ENCODE assay signal across 12 mouse cellular contexts in genomic region chr15:32247281-32247680, GRCm38 (mm10). TPM values are rescaled to one million over a fixed set of nuclear protein-coding genes. Genes with fewer than 3 reads are reported as not detected.
A peak's percentile ranks its signal among the peaks of the same experiment; 100 is the strongest.
DNase-seq lines count a peak whose midpoint lies in the region; ATAC-seq and TF ChIP-seq lines count a peak whose summit lies in the region.
"Had no signal": no experiment of that assay in that cellular context is flagged by ENCODE, and none has a peak within 500 bp of the region (broad histone marks: within the 10 kb centered on the region; RNA-seq: fewer than 3 reads in every experiment).

No protein-coding gene starts in this region.

- no peak for TF ChIP-seq CTCF in left cerebral cortex, adult 2 months (IDR thresholded peaks at IDR 0.05)

- H3K9ac ChIP-seq in hindbrain, embryonic 16.5 days (ENCODE audit: low read depth, low read length), result no peak overlapping the region
- H3K9ac ChIP-seq in neural tube, embryonic 14.5 days (replicated peaks; ENCODE audit: low read depth, low read length), result no peak overlapping the region

- H3K27me3 ChIP-seq in forebrain, embryonic 10.5 days (ENCODE audit: poor library complexity, severe bottlenecking), result 0 out of 2 replicates have a peak, but pooled peaks cover 5% of the 10 kb centered on the region
- H3K27me3 ChIP-seq in hindbrain, embryonic 16.5 days (replicated peaks; ENCODE audit: control insufficient read depth, insufficient read depth, low read length), result no peaks in the 10 kb centered on the region
- H3K27me3 ChIP-seq in neural tube, embryonic 14.5 days (ENCODE audit: control insufficient read depth, insufficient read depth, low read length), result no peaks in the 10 kb centered on the region

- H3K4me2 ChIP-seq in hindbrain, embryonic 16.5 days (ENCODE audit: low read length), result peak overlapping the region; percentile 98
- H3K4me2 ChIP-seq in neural tube, embryonic 14.5 days (ENCODE audit: low read depth, low read length), result peak overlapping the region; percentile 100; the same call in 1 of the 2 replicates

- WGBS in forebrain, embryonic 10.5 days, result 62% methylated on average over 5 of the region's 5 CpGs
- 46% methylated on average over 5 of the region's 5 CpGs for WGBS in hindbrain, embryonic 16.5 days
- WGBS in neural tube, embryonic 14.5 days, result 57% methylated on average over 5 of the region's 5 CpGs

- peaks cover 46% of the 10 kb centered on the region for H3K4me1 ChIP-seq in forebrain, embryonic 10.5 days
- H3K4me1 ChIP-seq in hindbrain, embryonic 16.5 days (ENCODE audit: control insufficient read depth, insufficient read depth, low read depth, low read length), result peaks cover 14% of the 10 kb centered on the region
- no peaks in the 10 kb centered on the region for H3K4me1 ChIP-seq in neural tube, embryonic 14.5 days (ENCODE audit: control insufficient read depth, insufficient read depth, low read length)

- H3K27ac ChIP-seq in left cerebral cortex, adult 2 months, result no peak overlapping the region
- H3K27ac ChIP-seq in forebrain, embryonic 10.5 days, result no peak overlapping the region
- no peak overlapping the region for H3K27ac ChIP-seq in hindbrain, embryonic 16.5 days (ENCODE audit: low read depth, low read length)
- no peak overlapping the region for H3K27ac ChIP-seq in neural tube, embryonic 14.5 days (ENCODE audit: low read depth, low read length)

- intact Hi-C loops in left cerebral cortex, adult 2 months (cut with DNase I), result loop anchor here (2.0 kb wide), 3 partner anchors 192 to 574 kb away; no protein-coding TSS in a partner anchor
- intact Hi-C loops in left cerebral cortex, postnatal 10 days (cut with DNase I), result loop anchor here (5.0 to 10.0 kb wide), 5 partner anchors 190 to 632 kb away; no protein-coding TSS in a partner anchor

- no peaks in the 10 kb centered on the region for H3K9me3 ChIP-seq in forebrain, embryonic 10.5 days
- no peaks in the 10 kb centered on the region for H3K9me3 ChIP-seq in hindbrain, embryonic 16.5 days (ENCODE audit: control insufficient read depth, low read length)
- H3K9me3 ChIP-seq in neural tube, embryonic 14.5 days (ENCODE audit: control insufficient read depth, low read length), result no peaks in the 10 kb centered on the region

- peak overlapping the region; percentile 67; the same call in 1 of the 2 replicates for H3K4me3 ChIP-seq in left cerebral cortex, adult 2 months
- peak overlapping the region; percentile 77; the same call in 1 of the 2 replicates for H3K4me3 ChIP-seq in forebrain, embryonic 10.5 days
- peak overlapping the region; percentile 66 for H3K4me3 ChIP-seq in hindbrain, embryonic 16.5 days (ENCODE audit: low read length)
- H3K4me3 ChIP-seq in neural tube, embryonic 14.5 days (ENCODE audit: low read depth, low read length), result no peak overlapping the region; the same call in 1 of the 2 replicates

- DNase-seq in left cerebral cortex, adult 2 months (ENCODE audit: extremely low spot score in 1 of 2, low spot score in 2 of 2), result no peak
- DNase-seq in left cerebral cortex, postnatal 10 days (ENCODE audit: extremely low spot score in 1 of 2, low spot score in 2 of 2), result no peak
- DNase-seq in forebrain, embryonic 10.5 days (ENCODE audit: extremely low spot score, low spot score), result no peak
- DNase-seq in ovary, adult 18-20 months (ENCODE audit: low spot score), result no peak
- DNase-seq in ovary, postnatal 36 days (ENCODE audit: low spot score), result no peak
- no peak for DNase-seq in spleen, postnatal 14 days (ENCODE audit: low spot score in 2 of 2)
- DNase-seq: cerebellum, postnatal 36 days; layer of hippocampus, postnatal 36 days; spleen, adult 18-20 months had no signal

- H3K36me3 ChIP-seq in forebrain, embryonic 10.5 days (replicated peaks), result no peaks in the 10 kb centered on the region
- no peaks in the 10 kb centered on the region for H3K36me3 ChIP-seq in hindbrain, embryonic 16.5 days (ENCODE audit: control insufficient read depth, insufficient read depth, low read length)
- H3K36me3 ChIP-seq in neural tube, embryonic 14.5 days (ENCODE audit: control insufficient read depth, insufficient read depth, low read length), result no peaks in the 10 kb centered on the region

- ATAC-seq in hindbrain, embryonic 16.5 days, result no peak
- no peak for ATAC-seq in neural tube, embryonic 14.5 days (ENCODE audit: low read depth)

RNA-seq across cellular contexts. Expression of gene Sema5a, which starts 2.7 kb away (rescaled TPM):
- 10 to 100 TPM; 19.1 to 20.8 TPM for total RNA-seq in left cerebral cortex, adult 2 months (2021)
- 10 to 100 TPM; 31.1 to 31.4 TPM for total RNA-seq in left cerebral cortex, postnatal 10 days (2021)
- 6.9 and 8.3 TPM in 2 replicates for polyA plus RNA-seq in forebrain, embryonic 10.5 days (2016; fragmentation: Nextera tagmentation; extraction: Ambion mirVana)
- polyA plus RNA-seq in hindbrain, embryonic 16.5 days (2015; fragmentation: Nextera tagmentation; extraction: Ambion mirVana), result 10.1 and 11.6 TPM in 2 replicates
- 14.8 and 15.7 TPM in 2 replicates for polyA plus RNA-seq in neural tube, embryonic 14.5 days (2014; fragmentation: Nextera tagmentation; extraction: Ambion mirVana)
- total RNA-seq: megakaryocyte-erythroid progenitor cell, adult 5-6 weeks had no signal
